ENCODE assay signal across 8 mouse cellular contexts in the genomic region with DNA sequence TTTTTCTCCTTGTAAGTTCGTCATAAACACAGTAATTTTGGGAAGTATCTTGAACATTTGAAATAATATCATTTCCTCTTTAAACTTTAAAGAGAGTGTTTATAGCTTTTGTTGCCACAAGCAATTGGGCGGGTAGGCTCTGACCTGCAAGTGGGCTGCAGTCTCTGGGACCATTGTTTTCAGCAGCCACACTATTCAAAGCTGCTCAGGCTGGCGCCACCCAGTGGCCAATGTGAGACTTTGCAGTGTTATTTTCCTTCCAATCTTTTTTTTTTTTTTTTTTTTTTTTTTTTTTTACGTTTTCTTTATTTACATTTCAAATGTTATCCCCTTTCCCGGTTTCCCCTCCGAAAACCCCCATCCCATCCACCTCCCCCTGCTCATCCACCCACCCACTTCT. TPM values are rescaled to one million over a fixed set of nuclear protein-coding genes. Genes with fewer than 3 reads are reported as not detected.
DNase-seq lines count a peak whose midpoint lies in the region; ATAC-seq lines count a peak whose summit lies in the region.

No protein-coding gene starts in this region.

- ATAC-seq in CD4-positive, CD25-positive, alpha-beta regulatory T cell, adult 4 months = no peak

- H3K36me3 ChIP-seq in splenic B cell, adult 2 months (ENCODE audit: control insufficient read depth, insufficient read depth, low read length, poor library complexity, severe bottlenecking) = no peaks in the 10 kb centered on the region

- DNase-seq in CD4-positive, CD25-positive, alpha-beta regulatory T cell, adult 2 months (ENCODE audit: low read depth, low spot score) = peak; percentile 67
- DNase-seq in kidney, postnatal 10 days = peak; percentile 35
- no peak for DNase-seq in kidney, adult 8-10 months
- peak; percentile 58 for DNase-seq in R1 (ENCODE audit: low read depth, low spot score)
- DNase-seq in hindlimb bud, embryonic 11.5 days (ENCODE audit: extremely low spot score, low read depth, low spot score) = peak; percentile 2
- DNase-seq in splenic B cell, adult 2 months (ENCODE audit: low read depth, low spot score) = peak; percentile 56
- DNase-seq in right cerebral cortex, adult 2 months (ENCODE audit: low spot score in 2 of 2) = no peak

- no peaks in the 10 kb centered on the region for H3K27me3 ChIP-seq in splenic B cell, adult 2 months (ENCODE audit: control insufficient read depth, insufficient read depth, low read length, poor library complexity, severe bottlenecking)

RNA-seq across cellular contexts. Expression of gene Yipf6, which starts 17.8 kb away (rescaled TPM):
- polyA plus RNA-seq in CD4-positive, CD25-positive, alpha-beta regulatory T cell, adult 4 months (2017; shearing (Covaris generic)) = 10 to 100 TPM; 26.3 to 27.9 TPM

RNA-seq across cellular contexts. Expression of gene Stard8, which starts 49.1 kb away (rescaled TPM):
- polyA plus RNA-seq in CD4-positive, CD25-positive, alpha-beta regulatory T cell, adult 4 months (2017; shearing (Covaris generic)) = under 1 TPM; 0.56 to 0.58 TPM

Comparison
In these comparisons a context has a peak if more than half of its experiments do, and no peak if none do; other contexts are left out.
1. DNase-seq: peak in CD4-positive, CD25-positive, alpha-beta regulatory T cell, adult 2 months (single experiment), kidney, postnatal 10 days (single experiment), R1 (single experiment), hindlimb bud, embryonic 11.5 days (single experiment) and splenic B cell, adult 2 months (single experiment); none in kidney, adult 8-10 months (0 of 2) and right cerebral cortex, adult 2 months (0 of 2).